Mouse (Mus musculus): ENCODE data around the gene Cutal.
A peak's percentile ranks its signal among the peaks of the same experiment; 100 is the strongest.

The Cutal gene

GRCm38 (mm10) chr2:34883190-34883589 lies 9.0 kb downstream of the Cutal start:
- no peak for DNase-seq (ENCODE audit: low spot score in 2 of 2)

GRCm38 (mm10) chr2:34884186-34884585 lies 10.0 kb downstream of the Cutal start:
- DNase-seq (ENCODE audit: low spot score in 2 of 2): no peak

- no peak for DNase-seq (ENCODE audit: low spot score in 2 of 2)
These were observed 19.8 kb downstream of the Cutal start for GRCm38 (mm10) chr2:34893950-34894349.

GRCm38 (mm10) chr2:34895503-34896113 lies 21.4 kb downstream of the Cutal start:
- no peak for DNase-seq (ENCODE audit: low spot score in 2 of 2)

GRCm38 (mm10) chr2:34896821-34897460 lies 22.7 kb downstream of the Cutal start:
- DNase-seq (ENCODE audit: low spot score in 2 of 2): no peak

GRCm38 (mm10) chr2:34897820-34898219 lies 23.6 kb downstream of the Cutal start:
- DNase-seq (ENCODE audit: low spot score in 2 of 2): no peak

- no peak for DNase-seq (ENCODE audit: low spot score in 2 of 2)
These were observed 25.5 kb downstream of the Cutal start for GRCm38 (mm10) chr2:34899682-34900081.

- no peak for DNase-seq (ENCODE audit: low spot score in 2 of 2)
These were observed 26.2 kb downstream of the Cutal start for GRCm38 (mm10) chr2:34900412-34900811.

GRCm38 (mm10) chr2:34901726-34902125 lies 27.5 kb downstream of the Cutal start:
- no peak for DNase-seq (ENCODE audit: low spot score in 2 of 2)

- DNase-seq (ENCODE audit: low spot score in 2 of 2): no peak
These were observed 28.5 kb downstream of the Cutal start for GRCm38 (mm10) chr2:34902731-34903130.

GRCm38 (mm10) chr2:34903191-34903590 lies 29.0 kb downstream of the Cutal start:
- no peak for DNase-seq (ENCODE audit: low spot score in 2 of 2)

- DNase-seq (ENCODE audit: low spot score in 2 of 2): no peak
These were observed 29.6 kb downstream of the Cutal start for GRCm38 (mm10) chr2:34903652-34904405.

- DNase-seq (ENCODE audit: low spot score in 2 of 2): peak; percentile 98 to 99
These were observed 30.8 kb downstream of the Cutal start for GRCm38 (mm10) chr2:34904849-34905542.

GRCm38 (mm10) chr2:34906426-34906825 lies 32.2 kb downstream of the Cutal start:
- DNase-seq (ENCODE audit: low spot score in 2 of 2): no peak

GRCm38 (mm10) chr2:34906861-34907604 lies 32.8 kb downstream of the Cutal start:
- peak; percentile 32 to 48 for DNase-seq (ENCODE audit: low spot score in 2 of 2)

GRCm38 (mm10) chr2:34909719-34910118 lies 35.5 kb downstream of the Cutal start:
- no peak for DNase-seq (ENCODE audit: low spot score in 2 of 2)

- no peak for DNase-seq (ENCODE audit: low spot score in 2 of 2)
These were observed 37.7 kb downstream of the Cutal start for GRCm38 (mm10) chr2:34911871-34912270.

GRCm38 (mm10) chr2:34912613-34913012 lies 38.4 kb downstream of the Cutal start:
- DNase-seq (ENCODE audit: low spot score in 2 of 2): no peak

GRCm38 (mm10) chr2:34913218-34914068 lies 39.2 kb downstream of the Cutal start, which contains the start of gene Phf19:
TSS of gene Phf19 (minus strand) at chr2:34914026.
- no peak for DNase-seq (ENCODE audit: low spot score in 2 of 2)

GRCm38 (mm10) chr2:34914069-34914822 lies 40.0 kb downstream of the Cutal start:
- DNase-seq (ENCODE audit: low spot score in 2 of 2): peak in 1 of 2 experiments; percentile 34

Measured in frontal cortex, postnatal 10 days (tissue).